Mouse (Mus musculus) adrenal gland, adult 18-20 months (tissue): ENCODE measurements around the gene Ltb. TPM values are rescaled to one million over a fixed set of nuclear protein-coding genes. Genes with fewer than 3 reads are reported as not detected.
A peak's percentile ranks its signal among the peaks of the same experiment; 100 is the strongest.

ENCODE experiments used
- DNase-seq, 2 experiments: peaks; one replicate each; pipeline ENCODE4 v3.0.0; 2021 to 2022; ENCODE audit warnings: low spot score in 2 of 2
- total RNA-seq, 2 experiments: library from RNA; stranded (reverse); gene quantifications; 1 replicate in 1 of 2; 2 replicates in 1 of 2; pipeline ENCODE4 v1.2.3; 2021

The Ltb gene
- total RNA-seq, 2 experiments from 2014 or later, result 2.0 to 6.5 TPM

DNA sequence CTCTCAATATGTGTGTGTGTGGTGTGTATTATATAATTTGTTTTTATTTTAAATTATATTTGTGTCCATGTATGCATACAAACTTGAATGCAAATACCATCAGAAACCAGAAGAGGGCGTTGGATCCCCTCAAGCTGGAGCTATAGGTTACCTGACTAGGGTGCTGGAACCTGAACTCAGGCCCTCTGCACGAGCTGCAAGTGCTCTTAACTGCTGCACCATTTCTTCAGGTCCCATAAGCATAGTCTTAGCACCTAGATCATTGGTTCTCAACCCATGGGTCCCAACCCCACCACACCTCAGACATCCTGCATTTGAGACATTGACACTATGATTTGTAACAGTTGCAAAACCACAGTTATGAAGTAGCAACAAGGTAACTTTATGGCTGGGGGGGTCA lies 2.5 kb upstream of the Ltb start:
- no peak for DNase-seq

DNA sequence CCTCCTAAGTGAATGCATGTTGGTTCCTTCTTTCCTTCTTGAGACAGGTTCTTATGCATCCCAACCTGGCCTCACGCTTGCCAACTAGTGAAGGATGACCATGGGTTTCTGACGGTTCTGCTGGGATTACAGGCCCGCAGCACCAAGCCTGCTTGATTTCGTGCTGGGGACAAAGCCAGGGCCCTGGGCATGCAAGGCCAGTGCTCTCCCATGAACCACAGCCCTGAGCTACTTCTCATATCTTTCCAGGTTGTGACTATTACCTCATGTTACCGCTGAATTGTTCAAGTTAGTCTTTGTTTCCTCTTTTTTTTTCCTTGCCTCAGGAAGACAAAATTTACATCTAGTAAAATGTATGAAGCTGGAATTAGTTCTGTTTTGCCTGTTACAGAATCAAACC lies 1.3 kb upstream of the Ltb start:
- DNase-seq, result no peak

DNA sequence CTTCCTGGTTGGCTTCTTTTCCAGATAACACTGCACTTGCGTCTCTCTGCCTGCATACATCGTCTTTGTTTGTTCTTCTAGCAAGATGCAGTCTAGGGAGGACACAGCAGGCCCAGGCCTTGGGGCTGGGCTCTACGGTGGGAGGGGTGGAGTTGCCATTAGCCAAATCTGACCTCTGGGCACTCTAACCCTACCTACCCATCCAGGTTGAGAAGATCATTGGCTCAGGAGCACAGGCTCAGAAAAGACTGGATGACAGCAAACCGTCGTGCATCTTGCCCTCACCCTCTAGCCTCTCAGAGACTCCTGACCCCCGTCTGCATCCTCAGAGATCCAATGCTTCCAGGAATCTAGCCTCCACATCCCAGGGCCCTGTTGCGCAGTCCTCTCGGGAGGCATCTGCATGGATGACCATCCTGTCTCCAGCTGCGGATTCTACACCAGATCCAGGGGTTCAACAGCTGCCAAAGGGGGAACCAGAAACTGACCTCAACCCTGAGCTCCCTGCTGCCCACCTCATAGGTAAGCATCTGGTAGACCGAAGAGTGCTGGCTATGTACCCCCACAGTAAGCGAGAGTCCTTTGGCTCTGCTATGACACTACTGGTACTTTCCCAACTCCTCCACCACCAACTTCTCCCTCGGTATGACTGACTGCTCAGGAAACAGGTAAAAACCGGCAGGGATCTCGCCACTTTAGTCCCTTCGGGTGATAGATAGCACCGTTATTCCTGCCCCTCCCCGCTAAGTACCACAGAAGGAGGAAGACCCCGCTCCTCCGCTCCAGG lies 798 bp downstream of the Ltb start:
- DNase-seq, result no peak

DNA sequence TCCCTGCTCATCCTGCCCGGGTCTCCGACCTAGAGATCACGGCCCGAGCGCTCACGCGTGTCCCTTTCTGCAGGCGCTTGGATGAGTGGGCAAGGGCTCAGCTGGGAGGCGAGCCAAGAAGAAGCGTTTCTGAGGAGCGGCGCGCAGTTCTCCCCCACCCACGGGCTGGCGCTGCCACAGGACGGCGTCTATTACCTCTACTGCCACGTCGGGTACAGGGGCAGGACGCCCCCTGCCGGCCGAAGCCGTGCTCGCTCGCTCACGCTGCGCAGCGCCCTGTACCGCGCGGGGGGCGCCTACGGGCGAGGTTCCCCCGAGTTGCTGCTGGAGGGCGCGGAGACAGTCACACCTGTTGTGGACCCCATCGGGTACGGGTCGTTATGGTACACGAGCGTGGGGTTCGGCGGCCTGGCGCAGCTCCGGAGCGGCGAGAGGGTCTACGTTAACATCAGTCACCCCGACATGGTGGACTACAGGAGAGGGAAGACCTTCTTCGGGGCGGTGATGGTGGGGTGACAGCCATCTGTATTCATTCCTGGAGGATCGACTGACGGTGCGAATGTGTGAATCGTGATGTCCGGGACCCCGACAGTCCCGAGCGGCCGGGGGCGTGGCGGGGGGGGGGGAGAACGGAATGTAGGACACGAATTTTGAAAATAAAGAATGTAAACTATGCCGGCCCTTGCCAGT lies 1.5 kb downstream of the Ltb start:
- DNase-seq, result peak; percentile 84 to 90

DNA sequence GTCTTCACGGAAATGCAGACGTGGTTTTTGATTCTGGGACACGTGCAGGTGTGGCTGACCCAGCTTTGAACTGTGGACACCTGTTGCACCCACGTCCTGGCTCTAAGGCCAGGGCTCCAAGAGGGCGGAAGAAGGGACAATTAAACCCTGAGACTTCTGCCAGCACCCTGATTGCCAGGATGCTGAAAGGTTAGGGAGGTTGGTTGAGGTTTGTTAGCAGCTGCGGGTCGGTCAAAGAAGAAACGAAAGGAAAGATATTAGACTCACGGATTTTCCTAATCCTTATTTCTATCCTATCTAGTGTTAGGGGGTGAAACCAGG lies 2.0 kb downstream of the Ltb start:
- DNase-seq, result no peak

DNA sequence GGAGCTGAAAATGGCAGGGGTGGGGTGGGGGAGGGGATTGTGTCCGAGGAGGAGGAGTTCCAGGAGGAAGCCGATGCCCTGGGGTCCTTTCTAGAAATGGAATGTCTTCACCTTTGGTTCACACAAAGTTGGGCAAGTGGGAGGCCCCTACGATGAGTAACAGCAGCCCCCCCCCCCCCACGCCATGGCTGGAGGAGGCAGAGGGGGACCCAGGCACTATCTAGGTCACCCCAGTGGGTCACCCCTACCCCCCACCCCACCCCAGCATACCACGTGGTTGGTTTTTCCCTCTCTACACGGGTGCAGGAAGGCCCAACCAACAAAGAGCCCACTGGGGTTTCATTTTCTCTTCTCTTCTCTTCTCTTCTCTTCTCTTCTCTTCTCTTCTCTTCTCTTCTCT lies 2.9 kb downstream of the Ltb start:
- DNase-seq, result no peak

DNA sequence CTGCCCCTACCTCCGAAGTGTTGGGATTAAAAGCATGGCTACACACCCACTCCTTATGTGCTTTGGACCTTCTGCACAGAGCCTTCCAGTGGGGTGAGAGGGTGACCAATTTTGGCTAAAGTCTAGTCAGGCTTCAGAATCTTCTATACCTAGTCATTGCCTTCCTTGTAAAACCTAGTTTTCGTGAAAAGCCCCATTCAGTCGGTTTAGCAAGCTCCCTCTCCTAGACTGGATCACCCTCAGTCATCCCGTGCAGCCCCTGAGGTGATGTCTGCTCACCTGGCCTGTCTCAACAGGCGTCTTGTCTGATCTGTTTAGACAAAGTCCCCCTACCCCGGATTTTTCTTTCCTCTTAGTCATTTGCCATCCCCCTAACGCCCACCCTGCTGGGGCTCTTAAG lies 3.8 kb downstream of the Ltb start:
- DNase-seq, result no peak

DNA sequence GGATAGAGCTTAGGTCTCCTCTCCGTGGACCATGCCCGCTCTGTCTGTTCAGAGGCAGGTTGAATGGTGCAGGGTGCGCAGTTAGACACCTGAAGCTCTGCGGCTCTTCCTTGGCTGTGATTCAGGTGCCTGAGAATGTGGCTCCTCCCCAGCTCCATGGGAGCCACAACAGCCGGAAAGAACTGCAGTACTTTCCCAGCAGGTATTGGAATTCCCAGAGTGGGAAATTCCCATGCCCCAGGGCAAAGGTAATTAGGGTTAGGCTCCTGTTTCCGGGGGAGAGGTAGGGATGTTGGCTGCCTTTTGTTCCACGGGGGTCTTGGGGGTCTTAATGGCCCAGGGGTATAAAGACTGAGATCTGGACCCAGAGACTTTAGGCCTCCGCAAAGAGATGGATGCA lies 4.7 kb downstream of the Ltb start:
- DNase-seq, result no peak

DNA sequence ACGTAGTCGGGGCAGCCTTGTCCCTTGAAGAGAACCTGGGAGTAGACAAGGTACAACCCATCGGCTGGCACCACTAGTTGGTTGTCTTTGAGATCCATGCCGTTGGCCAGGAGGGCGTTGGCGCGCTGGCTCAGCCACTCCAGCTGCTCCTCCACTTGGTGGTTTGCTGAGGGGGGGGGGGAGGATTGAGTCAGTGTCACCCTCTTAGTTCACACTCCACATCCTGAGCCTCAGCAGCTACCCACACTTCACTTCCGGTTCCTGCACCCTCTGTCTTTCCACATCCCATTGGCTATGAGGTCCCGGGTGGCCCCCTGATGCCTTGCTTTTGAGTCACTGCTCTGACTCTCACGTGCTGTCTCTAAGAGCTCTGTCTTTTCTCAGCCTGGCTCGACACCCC lies 6.2 kb downstream of the Ltb start:
- no peak for DNase-seq

DNA sequence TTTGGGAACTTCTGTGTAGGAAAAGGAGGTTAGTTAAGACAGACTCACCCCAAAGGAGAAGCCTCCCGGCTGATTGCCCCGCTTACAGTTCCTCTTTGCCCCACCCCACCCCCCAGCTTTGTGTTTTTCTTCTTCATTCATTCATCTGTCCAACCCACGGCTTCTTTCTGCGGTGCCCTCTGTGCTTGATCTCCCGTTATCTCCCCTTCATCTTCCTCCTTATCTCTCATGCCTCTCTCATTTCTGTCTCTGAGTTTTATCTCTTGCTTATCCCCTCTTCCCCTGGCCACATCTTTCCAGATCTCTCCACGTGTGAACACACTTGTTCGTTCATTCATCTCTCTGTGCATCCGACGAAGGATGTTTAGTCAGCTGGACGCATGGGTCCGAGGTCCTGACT lies 6.9 kb downstream of the Ltb start:
- DNase-seq, result no peak

DNA sequence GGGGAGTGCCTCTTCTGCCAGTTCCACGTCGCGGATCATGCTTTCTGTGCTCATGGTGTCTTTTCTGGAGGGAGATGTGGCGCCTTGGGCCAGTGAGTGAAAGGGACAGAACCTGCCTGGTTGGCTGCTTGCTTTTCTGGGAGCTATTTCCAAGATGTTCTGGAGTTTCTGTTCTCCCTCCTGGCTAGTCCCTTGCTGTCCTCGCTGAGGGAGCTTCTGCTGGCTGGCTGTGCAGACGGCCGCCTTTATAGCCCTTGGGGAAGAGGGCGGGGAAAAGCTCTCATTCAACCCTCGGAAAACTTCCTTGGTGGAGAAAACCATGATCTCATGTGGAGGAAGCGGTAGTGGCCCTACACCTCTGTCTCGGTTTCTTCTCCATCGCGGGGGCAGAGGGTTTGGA lies 7.5 kb downstream of the Ltb start, which contains the start of gene Tnf:
Gene Tnf (minus strand): TSS at position 221 of the 400 bp plus-strand sequence.
- peak; percentile 38 to 52 for DNase-seq

DNA sequence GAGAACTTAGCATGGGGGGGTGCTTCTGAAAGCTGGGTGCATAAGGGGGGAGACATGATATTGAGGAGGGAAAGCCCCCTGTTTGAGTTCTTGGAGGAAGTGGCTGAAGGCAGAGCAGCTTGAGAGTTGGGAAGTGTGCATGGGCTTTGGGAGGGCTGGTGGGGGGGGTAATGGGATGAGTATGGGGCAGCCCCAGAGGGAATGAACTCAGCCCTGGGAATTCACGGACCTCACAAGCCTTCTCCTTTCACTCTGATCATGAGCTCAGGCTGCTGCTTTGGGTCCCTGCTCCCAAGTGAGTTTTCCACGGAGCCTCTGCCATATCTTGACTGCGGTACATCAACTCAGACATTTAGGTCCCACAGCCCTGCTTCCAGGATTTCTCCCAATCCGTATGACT lies 8.2 kb downstream of the Ltb start:
- DNase-seq, result no peak

DNA sequence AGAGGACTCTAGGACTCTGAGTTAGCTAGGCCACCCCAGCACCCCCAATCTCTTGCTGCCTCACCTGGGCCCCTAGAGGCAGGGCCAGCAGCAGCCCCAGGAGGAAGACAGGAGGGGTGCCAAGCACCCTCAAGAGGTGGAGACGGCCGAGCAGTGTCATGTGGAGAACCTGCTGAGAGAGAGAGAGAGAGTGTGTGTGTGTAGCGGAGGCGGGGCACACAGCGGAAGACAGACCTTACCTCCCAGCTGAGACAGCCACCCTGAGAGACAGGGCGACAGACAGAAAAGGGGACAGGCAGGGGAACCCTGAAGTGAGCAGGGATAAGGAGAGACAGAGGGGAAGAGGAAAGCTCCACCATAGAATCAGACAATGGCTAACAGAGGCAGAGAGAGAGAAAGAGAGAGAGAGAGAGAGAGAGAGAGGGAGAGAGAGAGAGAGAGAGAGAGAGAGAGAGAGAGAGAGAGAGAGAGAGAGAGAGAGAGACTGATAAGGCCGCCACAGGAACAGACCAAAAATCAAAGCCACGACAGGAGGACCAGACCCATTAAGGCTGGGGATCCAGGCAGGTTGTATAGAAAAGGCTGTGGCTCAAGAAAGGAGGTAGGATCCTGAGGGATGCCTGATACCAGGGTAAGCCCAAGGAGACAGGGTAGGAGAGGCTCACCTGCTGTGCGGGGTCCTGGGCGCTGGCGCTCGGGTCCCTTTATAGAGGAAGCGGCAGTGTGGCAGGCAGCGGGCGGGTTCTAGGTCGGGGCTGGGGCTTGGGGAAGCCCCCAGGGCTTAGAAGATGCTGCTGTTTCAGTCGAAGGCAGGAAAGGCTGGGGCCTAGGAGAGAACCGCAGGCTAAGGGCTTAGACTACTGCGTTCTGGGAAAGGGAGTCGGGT lies 10.5 kb downstream of the Ltb start, which contains the start of gene Lta:
Gene Lta (minus strand): TSS at position 858 of the 886 bp plus-strand sequence.
- DNase-seq, result no peak

DNA sequence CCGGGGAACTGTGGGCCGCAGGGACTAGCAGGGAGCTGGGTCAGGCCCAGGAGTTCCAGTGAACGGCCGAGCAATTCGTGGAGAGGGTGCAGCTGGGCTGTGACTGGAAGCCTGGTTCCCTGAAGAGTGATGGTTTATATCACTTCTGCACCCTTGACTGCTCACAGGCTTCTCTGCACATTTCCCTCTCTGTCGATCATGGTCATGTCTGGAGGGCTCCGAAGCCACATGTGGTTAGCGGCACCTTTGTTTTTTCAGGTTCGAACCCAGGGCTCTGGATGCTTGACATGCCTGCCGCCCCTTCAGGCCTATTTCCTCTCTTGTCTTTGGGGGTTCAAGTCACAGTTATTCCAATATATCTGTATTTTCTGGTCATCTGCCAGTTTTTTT lies 11.1 kb downstream of the Ltb start:
- no peak for DNase-seq

DNA sequence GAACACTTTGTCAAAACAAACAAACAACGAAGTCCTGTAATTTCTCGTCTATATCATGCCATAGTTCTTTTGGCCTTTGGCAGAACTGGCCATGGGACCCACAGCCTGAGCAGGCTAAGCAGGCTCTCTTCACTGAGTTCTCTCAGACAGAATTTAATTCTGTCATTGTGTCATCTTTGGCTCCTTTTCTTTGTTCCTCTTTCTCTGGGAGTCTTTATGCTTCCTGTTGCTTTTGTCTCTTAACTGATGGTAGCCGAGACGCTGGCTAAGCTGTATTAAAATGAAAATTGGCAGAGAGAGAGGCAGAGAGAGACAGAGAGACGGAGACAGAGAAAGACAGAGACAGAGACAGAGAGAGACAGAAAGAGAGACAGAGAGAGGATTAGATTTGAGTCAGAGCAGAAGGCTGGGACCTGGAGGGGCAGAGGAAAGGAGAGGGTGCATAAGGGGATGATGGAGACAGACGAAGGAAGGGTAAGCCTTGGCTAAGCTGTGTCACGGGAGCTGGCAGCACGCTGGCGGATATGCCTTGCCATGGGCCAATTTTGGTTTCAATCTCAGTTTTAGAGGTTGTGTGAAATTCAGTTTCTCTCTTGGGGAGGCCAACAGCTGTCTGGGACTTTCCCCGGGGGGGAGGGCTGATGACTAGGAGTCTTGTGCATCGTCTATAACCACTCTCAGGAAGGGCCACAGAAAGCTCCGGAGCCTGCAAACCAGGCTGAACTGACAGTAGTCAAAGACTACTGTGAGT lies 15.7 kb downstream of the Ltb start:
- DNase-seq, result no peak

DNA sequence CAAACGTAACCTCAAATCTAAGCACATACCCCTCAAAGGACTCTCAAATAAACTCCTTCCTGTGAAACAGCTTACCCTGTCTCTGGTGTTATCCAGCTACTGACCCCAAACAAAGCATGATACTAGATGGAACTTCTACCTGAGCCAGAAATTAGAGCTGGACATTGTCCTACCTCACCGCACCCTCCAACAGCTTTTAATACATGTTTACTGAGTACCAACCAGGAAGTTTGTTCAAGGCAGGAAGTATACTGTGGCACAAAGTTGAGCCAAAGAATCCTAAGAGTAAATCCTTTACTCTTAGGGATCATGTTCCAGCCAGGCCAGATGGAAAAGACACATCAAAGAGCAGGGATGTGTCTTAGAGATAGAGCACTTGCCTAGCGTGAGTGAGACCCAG lies 16.4 kb downstream of the Ltb start:
- no peak for DNase-seq

DNA sequence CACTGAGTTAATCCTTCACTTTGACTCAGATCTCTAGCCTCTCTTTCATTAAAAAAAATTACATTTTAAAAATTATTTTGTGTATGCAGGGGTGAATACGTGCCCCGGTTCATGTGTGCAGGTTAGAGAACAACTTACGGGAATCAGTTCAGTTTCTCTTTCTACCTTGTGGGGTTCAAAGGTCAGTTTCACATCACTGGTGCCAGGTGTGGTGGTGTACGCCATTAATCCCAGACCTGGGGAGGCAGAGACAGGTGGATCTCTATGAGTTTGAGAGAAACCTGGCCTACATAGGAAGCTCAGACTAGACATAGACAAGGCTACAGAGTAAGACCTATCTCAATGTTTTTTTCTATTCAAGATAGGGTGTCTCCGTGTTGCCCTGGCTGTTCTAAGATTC lies 18.8 kb downstream of the Ltb start:
- DNase-seq, result no peak

DNA sequence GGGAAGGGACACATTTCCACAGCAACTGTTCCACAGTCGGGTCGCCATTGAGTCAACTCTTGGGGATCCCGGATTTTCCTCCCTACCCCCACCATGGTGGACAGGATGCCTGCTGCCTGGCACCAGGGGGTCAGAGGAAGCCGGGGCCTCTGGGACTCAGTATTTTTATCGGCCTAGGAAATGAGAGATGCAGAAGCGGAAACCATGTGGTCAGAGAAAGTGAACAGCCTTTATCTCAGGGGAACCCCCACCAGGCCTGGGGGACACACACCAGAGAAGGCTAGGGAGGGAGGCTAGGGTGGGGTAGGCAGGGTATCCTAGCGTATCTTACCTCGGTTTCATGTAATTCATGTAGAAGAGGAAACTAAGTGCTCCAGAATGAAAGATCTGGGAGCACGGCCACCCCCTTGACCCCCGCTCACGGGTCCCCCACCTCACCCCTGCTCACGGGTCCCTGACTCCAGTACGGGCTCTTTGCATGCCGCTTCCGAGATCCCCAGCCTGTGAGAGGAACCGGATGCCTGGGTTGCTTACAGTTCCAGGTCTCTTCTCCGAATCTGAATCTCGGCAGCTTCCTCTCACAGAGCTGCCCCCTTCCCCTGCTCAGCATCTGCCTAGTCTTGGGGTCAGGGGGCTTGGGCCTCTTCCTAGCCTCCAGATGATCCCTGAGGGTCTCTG lies 24.4 kb downstream of the Ltb start:
- no peak for DNase-seq

DNA sequence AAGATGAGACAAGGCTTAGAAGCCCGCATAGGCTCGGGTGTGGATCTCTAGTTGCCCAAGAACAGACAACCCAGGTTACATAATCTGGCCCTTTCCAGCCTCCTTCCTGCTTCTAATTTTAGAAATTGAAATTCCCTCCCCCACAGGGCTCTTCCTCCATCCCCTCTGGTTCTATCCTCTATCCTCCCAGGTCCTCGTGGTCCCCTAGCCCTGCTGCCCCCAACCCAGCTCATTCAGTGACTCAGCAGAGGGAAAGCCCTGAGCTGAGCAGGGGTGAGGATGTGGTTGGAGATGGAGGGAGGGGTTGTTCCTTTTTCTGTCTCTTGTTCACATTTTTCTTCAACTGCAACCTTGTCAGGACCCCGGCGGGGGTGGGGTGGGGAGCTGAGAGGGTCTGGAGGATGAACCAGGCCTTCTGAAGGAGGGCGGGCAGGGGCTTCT lies 25.4 kb downstream of the Ltb start:
- DNase-seq, result no peak

DNA sequence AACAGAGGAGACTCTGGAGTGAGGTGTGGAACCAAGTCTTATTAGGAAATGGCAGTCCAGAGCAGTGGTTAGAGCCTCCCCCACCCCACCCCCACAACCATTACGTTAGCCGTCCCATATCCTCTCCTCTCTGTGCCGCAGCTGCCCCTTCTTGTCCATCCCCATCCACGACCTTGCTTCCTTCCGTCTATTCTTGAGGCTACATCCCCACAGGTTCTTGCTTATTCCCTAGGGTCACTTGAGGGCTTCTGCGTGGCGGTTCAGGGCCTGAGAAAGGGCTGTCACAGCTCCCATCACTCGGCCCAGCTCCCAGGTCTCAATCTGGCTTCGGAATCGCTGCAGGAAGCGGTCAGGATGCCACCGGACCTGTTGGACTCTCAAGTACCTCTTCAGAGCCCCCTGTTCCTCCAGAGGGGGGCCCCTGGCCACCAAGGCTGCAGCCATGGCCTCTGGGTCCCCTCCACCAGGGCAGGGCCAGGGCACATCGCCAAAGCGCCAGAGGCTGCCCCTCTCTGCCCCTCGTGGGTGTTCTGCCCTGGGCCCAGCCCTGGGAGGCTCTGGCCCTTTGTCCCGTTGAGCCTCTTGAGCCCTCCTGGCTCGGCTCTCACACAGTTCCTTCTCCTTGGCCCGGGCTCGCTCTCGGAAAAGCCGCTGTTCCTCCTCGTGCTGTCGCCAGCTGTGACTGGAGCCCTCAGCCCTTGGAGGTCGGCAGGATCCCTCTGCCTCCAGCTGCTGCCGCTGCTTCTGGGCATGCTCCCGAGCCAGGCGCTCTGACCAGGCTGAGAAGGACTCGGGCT lies 26.1 kb downstream of the Ltb start, which contains the start of gene Gm16181:
Gene Gm16181 (plus strand): TSS at position 679 of the 797 bp plus-strand sequence.
- no peak for DNase-seq
